Mouse (Mus musculus): ENCODE measurements around the gene Shisal1. TPM values are rescaled to one million over a fixed set of nuclear protein-coding genes. Genes with fewer than 3 reads are reported as not detected.

Shisal1 gene
- not detected in 2 replicates for polyA plus RNA-seq (2012; ENCODE audit: insufficient read depth, low replicate concordance)

- TF ChIP-seq FLI1 (IDR thresholded peaks at IDR 0.05; ENCODE audit: low read length): no peak
- no peak for TF ChIP-seq GATA1 (IDR thresholded peaks at IDR 0.05; ENCODE audit: borderline replicate concordance, low read length)
- Histone ChIP-seq H3K27me3 (replicated peaks) (peaks cover 97% of the 10 kb centered on the region), H3K4me3 (replicated peaks) (peak within 1 kb of the TSS; percentile 28), H3K4me1 (peaks cover 11% of the 10 kb centered on the region), H3K9me3 (no peaks in the 10 kb centered on the region), H3K36me3 (replicated peaks; ENCODE audit: low read length) (no peaks in the 10 kb centered on the region)
These were observed at the start of gene Shisal1 for GRCm38 (mm10) chr15:84446997-84447396. Gene Shisal1, minus strand, starts transcription at chr15:84447097.

- Histone ChIP-seq H3K4me3 (replicated peaks) (no peak overlapping the region), H3K4me1 (peaks cover 6% of the 10 kb centered on the region; the same call in 1 of the 2 replicates), H3K9me3 (peaks cover 40% of the 10 kb centered on the region), H3K36me3 (replicated peaks; ENCODE audit: low read length) (no peaks in the 10 kb centered on the region), H3K27me3 (replicated peaks) (peaks cover 77% of the 10 kb centered on the region)
- TF ChIP-seq GATA1 (IDR thresholded peaks at IDR 0.05; ENCODE audit: borderline replicate concordance, low read length) (no peak), FLI1 (IDR thresholded peaks at IDR 0.05; ENCODE audit: low read length) (no peak)
These were observed 43.6 kb upstream of the Shisal1 start for GRCm38 (mm10) chr15:84490486-84490885.

GRCm38 (mm10) chr15:84484255-84484654, 37.4 kb upstream of the Shisal1 start:
- Histone ChIP-seq H3K36me3 (replicated peaks; ENCODE audit: low read length) (no peaks in the 10 kb centered on the region), H3K27me3 (replicated peaks) (peaks cover 65% of the 10 kb centered on the region), H3K4me3 (replicated peaks) (no peak overlapping the region), H3K4me1 (no peaks in the 10 kb centered on the region), H3K9me3 (peaks cover 44% of the 10 kb centered on the region)
- TF ChIP-seq FLI1 (IDR thresholded peaks at IDR 0.05; ENCODE audit: low read length) (no peak), GATA1 (IDR thresholded peaks at IDR 0.05; ENCODE audit: borderline replicate concordance, low read length) (no peak)

GRCm38 (mm10) chr15:84483622-84484021, 36.7 kb upstream of the Shisal1 start:
- Histone ChIP-seq H3K4me3 (replicated peaks) (no peak overlapping the region), H3K9me3 (peaks cover 40% of the 10 kb centered on the region), H3K4me1 (no peaks in the 10 kb centered on the region), H3K27me3 (replicated peaks) (peaks cover 66% of the 10 kb centered on the region), H3K36me3 (replicated peaks; ENCODE audit: low read length) (no peaks in the 10 kb centered on the region)
- TF ChIP-seq FLI1 (IDR thresholded peaks at IDR 0.05; ENCODE audit: low read length) (no peak), GATA1 (IDR thresholded peaks at IDR 0.05; ENCODE audit: borderline replicate concordance, low read length) (no peak)

- Histone ChIP-seq H3K27me3 (replicated peaks) (peaks cover 56% of the 10 kb centered on the region), H3K9me3 (peaks cover 37% of the 10 kb centered on the region), H3K36me3 (replicated peaks; ENCODE audit: low read length) (no peaks in the 10 kb centered on the region), H3K4me1 (no peaks in the 10 kb centered on the region), H3K4me3 (replicated peaks) (no peak overlapping the region)
- TF ChIP-seq GATA1 (IDR thresholded peaks at IDR 0.05; ENCODE audit: borderline replicate concordance, low read length): no peak
- no peak for TF ChIP-seq FLI1 (IDR thresholded peaks at IDR 0.05; ENCODE audit: low read length)
These were observed 34.5 kb upstream of the Shisal1 start for GRCm38 (mm10) chr15:84481259-84481877.

- TF ChIP-seq GATA1 (IDR thresholded peaks at IDR 0.05; ENCODE audit: borderline replicate concordance, low read length) (no peak), FLI1 (IDR thresholded peaks at IDR 0.05; ENCODE audit: low read length) (no peak)
- Histone ChIP-seq H3K36me3 (replicated peaks; ENCODE audit: low read length) (no peaks in the 10 kb centered on the region), H3K9me3 (no peaks in the 10 kb centered on the region), H3K4me1 (no peaks in the 10 kb centered on the region), H3K4me3 (replicated peaks) (no peak overlapping the region), H3K27me3 (replicated peaks) (peaks cover 90% of the 10 kb centered on the region)
These were observed 22.5 kb upstream of the Shisal1 start for GRCm38 (mm10) chr15:84469391-84469790.

GRCm38 (mm10) chr15:84467761-84468160, 20.9 kb upstream of the Shisal1 start:
- Histone ChIP-seq H3K27me3 (replicated peaks) (peaks cover 93% of the 10 kb centered on the region), H3K4me3 (replicated peaks) (no peak overlapping the region), H3K36me3 (replicated peaks; ENCODE audit: low read length) (no peaks in the 10 kb centered on the region), H3K9me3 (no peaks in the 10 kb centered on the region), H3K4me1 (no peaks in the 10 kb centered on the region)
- TF ChIP-seq GATA1 (IDR thresholded peaks at IDR 0.05; ENCODE audit: borderline replicate concordance, low read length) (no peak), FLI1 (IDR thresholded peaks at IDR 0.05; ENCODE audit: low read length) (no peak)

GRCm38 (mm10) chr15:84466458-84467267, 19.8 kb upstream of the Shisal1 start:
- TF ChIP-seq GATA1 (IDR thresholded peaks at IDR 0.05; ENCODE audit: borderline replicate concordance, low read length) (no peak), FLI1 (IDR thresholded peaks at IDR 0.05; ENCODE audit: low read length) (no peak)
- no peak overlapping the region for H3K4me3 ChIP-seq (replicated peaks)
- no peaks in the 10 kb centered on the region for H3K36me3 ChIP-seq (replicated peaks; ENCODE audit: low read length)
- no peaks in the 10 kb centered on the region for H3K9me3 ChIP-seq
- peaks cover 93% of the 10 kb centered on the region for H3K27me3 ChIP-seq (replicated peaks)
- no peaks in the 10 kb centered on the region for H3K4me1 ChIP-seq

GRCm38 (mm10) chr15:84461429-84461828, 14.5 kb upstream of the Shisal1 start:
- TF ChIP-seq FLI1 (IDR thresholded peaks at IDR 0.05; ENCODE audit: low read length) (no peak), GATA1 (IDR thresholded peaks at IDR 0.05; ENCODE audit: borderline replicate concordance, low read length) (no peak)
- Histone ChIP-seq H3K27me3 (replicated peaks) (peaks cover 74% of the 10 kb centered on the region), H3K4me1 (no peaks in the 10 kb centered on the region), H3K9me3 (no peaks in the 10 kb centered on the region), H3K36me3 (replicated peaks; ENCODE audit: low read length) (no peaks in the 10 kb centered on the region), H3K4me3 (replicated peaks) (no peak overlapping the region)

GRCm38 (mm10) chr15:84458983-84459382, 12.1 kb upstream of the Shisal1 start:
- Histone ChIP-seq H3K4me3 (replicated peaks) (no peak overlapping the region), H3K36me3 (replicated peaks; ENCODE audit: low read length) (no peaks in the 10 kb centered on the region), H3K9me3 (no peaks in the 10 kb centered on the region), H3K27me3 (replicated peaks) (peaks cover 72% of the 10 kb centered on the region), H3K4me1 (no peaks in the 10 kb centered on the region; the same call in 1 of the 2 replicates)
- TF ChIP-seq FLI1 (IDR thresholded peaks at IDR 0.05; ENCODE audit: low read length) (no peak), GATA1 (IDR thresholded peaks at IDR 0.05; ENCODE audit: borderline replicate concordance, low read length) (no peak)

All from megakaryocyte, embryonic 14.5 days (primary cell).